Mouse (Mus musculus): ENCODE measurements around the gene Cfap61. TPM values are rescaled to one million over a fixed set of nuclear protein-coding genes. Genes with fewer than 3 reads are reported as not detected.

Gene Cfap61
- polyA plus RNA-seq, 1 experiment from 2014 or later = not detected

DNA sequence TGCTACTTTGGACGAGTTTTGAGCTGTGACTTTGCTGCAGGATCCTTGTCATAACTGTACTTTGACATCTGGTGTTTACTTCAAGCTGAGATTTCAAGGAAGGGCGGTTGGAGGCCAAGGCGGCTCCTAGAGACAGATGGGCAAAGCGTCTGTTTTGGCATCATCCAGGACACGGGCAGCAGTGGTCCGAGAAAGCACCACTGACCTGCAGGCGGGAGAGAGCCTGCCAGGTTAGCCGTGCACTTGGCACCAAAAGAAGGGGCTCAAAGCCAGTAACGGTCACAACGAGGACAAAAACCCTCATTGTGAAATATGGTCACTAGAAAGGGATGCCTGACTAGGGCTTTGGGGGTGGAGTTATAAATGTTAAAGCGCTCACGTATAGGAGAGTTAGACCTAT is 36.2 kb downstream of the Cfap61 start:
- H3K4me3 ChIP-seq (ENCODE audit: inconsistent target) = no peak overlapping the region
- 92% methylated on average over 12 of the region's 12 CpGs for WGBS (ENCODE audit: missing documents)
- H3K79me2 ChIP-seq (ENCODE audit: inconsistent target) = no peaks in the 10 kb centered on the region
- no peak overlapping the region for H3K27ac ChIP-seq
- no peaks in the 10 kb centered on the region for H3K36me3 ChIP-seq (ENCODE audit: inconsistent target)

DNA sequence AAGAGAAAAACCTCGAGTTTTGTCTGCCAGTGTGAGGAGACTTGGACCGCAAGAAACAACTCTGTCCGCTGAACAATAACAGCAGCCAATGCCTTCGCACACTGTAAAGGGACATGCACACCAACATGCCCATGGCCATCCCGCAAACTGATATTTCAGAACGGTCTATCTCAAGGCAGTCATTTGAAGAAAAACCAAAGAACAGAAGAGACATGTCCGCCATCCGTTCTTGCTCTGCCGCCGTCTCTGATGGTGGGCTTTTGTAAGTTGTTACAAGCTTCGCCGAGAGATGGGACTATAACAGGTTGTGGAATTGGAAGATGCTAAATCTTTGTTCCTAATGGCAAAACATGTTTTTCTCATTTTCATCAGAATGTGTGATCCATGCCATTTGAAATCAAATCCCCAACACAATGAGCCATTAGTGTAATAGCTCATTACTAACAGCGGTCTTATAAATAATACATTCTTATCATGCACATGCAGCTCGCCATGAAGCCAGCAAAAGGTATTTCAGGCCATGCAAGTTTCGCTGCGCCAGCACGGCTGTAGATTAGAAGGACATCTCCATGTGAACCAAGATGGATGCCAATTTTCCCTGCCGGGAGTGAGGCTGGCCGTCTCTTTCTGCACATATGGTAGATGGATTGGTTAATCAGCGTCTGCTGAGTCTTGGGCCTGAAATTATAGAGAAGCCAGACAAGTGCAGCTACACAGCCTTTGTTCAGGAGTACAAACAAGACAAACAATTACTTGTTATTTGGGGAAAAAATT is 36.8 kb downstream of the Cfap61 start:
- H3K27ac ChIP-seq = no peak overlapping the region
- no peaks in the 10 kb centered on the region for H3K36me3 ChIP-seq (ENCODE audit: inconsistent target)
- no peaks in the 10 kb centered on the region for H3K79me2 ChIP-seq (ENCODE audit: inconsistent target)
- 92% methylated on average over 20 of the region's 20 CpGs for WGBS (ENCODE audit: missing documents)
- no peak overlapping the region for H3K4me3 ChIP-seq (ENCODE audit: inconsistent target)

DNA sequence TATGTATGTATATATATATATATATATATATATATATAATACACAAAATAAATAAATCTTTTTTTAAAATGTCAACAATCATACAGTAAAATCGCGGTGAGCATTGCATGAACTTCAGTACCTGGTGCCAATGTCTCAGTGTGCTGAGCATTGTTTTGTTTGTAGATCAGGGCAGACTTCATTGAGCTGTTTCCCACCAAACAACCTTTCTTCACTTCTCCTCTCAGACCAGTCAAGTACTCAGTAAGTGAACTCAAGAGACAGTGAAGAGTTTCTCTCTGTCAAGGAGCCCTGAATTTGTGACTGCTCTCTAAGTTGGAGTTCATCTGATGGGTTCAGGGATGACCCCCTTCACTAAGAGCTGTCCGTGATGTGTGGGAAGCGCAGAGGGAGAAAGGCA is 38.0 kb downstream of the Cfap61 start:
- no peaks in the 10 kb centered on the region for H3K79me2 ChIP-seq (ENCODE audit: inconsistent target)
- no peak overlapping the region for H3K27ac ChIP-seq
- no peak overlapping the region for H3K4me3 ChIP-seq (ENCODE audit: inconsistent target)
- WGBS (ENCODE audit: missing documents) = 97% methylated on average over 3 of the region's 4 CpGs
- H3K36me3 ChIP-seq (ENCODE audit: inconsistent target) = no peaks in the 10 kb centered on the region

DNA sequence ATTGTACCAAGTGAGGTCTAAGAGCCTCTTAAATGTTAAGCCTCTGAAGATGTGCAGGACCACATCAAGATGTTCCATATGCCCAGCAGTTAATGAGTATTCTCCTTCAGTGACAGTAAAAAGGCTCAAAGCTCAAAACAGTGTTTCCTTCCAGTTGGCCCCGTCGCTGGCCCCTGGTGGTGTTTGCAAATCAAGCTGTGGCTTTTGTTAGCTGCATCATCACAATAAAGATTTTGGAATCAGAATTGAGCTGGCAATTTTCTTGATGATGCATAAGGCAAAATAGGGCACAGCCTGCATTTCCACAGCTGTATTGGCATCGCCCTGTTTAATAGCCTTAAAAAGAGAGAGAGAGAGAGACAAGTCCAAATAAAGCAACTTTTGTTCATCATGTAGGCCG is 45.0 kb downstream of the Cfap61 start:
- no peak overlapping the region for H3K4me3 ChIP-seq (ENCODE audit: inconsistent target)
- H3K36me3 ChIP-seq (ENCODE audit: inconsistent target) = no peaks in the 10 kb centered on the region
- H3K79me2 ChIP-seq (ENCODE audit: inconsistent target) = no peaks in the 10 kb centered on the region
- WGBS (ENCODE audit: missing documents) = 93% methylated on average over 4 of the region's 4 CpGs
- H3K27ac ChIP-seq = no peak overlapping the region

DNA sequence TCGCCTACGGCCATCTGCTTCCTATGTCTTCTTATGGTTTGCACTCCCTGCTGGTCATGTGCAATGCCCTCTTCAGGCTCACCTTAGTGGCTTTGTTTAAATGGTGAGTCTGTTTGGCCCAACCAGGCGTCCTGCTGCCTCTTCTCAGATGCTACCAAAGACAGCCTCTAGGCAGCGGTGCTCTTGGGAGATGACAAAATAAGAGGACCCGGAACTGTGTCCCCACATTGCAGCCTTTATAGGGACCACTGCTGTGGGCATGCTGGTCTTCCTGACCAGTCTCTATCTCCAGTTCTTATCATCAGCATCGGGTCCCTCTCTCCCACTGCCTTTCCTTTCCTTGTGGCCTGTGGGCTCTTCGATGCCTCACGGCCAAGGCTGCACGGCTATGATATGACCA is 46.3 kb downstream of the Cfap61 start:
- 83% methylated on average over 9 of the region's 9 CpGs for WGBS (ENCODE audit: missing documents)
- Histone ChIP-seq H3K36me3 (ENCODE audit: inconsistent target) (no peaks in the 10 kb centered on the region), H3K27ac (no peak overlapping the region), H3K79me2 (ENCODE audit: inconsistent target) (no peaks in the 10 kb centered on the region), H3K4me3 (ENCODE audit: inconsistent target) (no peak overlapping the region)

DNA sequence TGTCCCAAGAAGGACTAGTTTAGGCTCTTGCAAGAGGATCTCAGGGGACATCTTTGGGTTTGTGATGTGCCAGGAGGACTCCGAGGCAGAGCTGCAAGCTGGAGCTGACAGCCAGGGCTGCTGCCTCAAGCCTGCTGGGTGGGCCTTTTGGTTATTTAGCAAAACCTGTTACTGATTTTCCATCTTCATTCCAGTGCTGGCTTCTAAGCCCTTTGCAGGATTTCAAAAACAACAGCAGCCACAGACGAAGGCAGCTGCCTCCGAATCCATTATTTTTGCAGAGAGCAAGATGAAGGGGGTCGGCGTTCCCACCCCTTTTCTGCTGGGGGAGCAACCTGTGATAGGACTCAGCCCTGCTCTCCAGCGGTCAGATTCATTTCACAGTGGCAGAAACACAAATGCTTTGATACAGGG is 47.1 kb downstream of the Cfap61 start:
- H3K27ac ChIP-seq = no peak overlapping the region
- no peak overlapping the region for H3K4me3 ChIP-seq (ENCODE audit: inconsistent target)
- H3K79me2 ChIP-seq (ENCODE audit: inconsistent target) = no peaks in the 10 kb centered on the region
- 92% methylated on average over 6 of the region's 6 CpGs for WGBS (ENCODE audit: missing documents)
- no peaks in the 10 kb centered on the region for H3K36me3 ChIP-seq (ENCODE audit: inconsistent target)

DNA sequence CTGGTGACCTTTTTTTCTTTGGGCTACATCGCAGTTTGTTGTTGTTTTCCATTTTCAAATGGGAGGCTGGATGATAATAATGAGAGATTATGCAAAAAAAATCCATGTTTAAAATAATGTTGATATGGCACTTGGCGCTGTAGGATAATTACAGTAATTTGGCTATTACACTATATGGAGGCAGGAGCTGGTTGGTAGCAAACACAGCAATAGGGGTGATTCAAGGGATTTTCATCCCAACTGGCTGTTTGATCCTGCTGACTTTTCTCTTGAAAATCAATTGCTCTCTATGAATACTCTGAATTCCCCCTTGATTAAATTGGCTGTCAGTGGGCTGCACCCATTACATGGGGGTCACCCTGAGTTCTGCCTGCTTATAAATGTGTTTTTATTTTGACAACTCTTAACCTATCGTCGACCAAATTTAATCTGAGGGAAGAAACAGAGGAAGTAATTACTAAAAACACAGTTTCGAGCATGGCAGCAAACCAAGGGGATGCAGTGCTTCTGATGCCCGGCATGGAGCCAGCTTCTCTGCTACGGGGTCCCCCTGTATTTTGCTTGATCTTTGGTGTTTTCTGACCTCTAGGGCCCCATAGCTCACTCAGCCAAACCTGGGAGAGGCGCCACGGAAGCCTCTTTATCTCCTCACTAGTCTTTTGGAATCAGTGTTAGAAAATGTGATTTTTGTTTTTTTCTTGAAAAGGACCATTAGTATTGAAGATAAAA is 47.9 kb downstream of the Cfap61 start:
- 88% methylated on average over 9 of the region's 9 CpGs for WGBS (ENCODE audit: missing documents)
- Histone ChIP-seq H3K36me3 (ENCODE audit: inconsistent target) (no peaks in the 10 kb centered on the region), H3K4me3 (ENCODE audit: inconsistent target) (no peak overlapping the region), H3K27ac (no peak overlapping the region), H3K79me2 (ENCODE audit: inconsistent target) (no peaks in the 10 kb centered on the region)

DNA sequence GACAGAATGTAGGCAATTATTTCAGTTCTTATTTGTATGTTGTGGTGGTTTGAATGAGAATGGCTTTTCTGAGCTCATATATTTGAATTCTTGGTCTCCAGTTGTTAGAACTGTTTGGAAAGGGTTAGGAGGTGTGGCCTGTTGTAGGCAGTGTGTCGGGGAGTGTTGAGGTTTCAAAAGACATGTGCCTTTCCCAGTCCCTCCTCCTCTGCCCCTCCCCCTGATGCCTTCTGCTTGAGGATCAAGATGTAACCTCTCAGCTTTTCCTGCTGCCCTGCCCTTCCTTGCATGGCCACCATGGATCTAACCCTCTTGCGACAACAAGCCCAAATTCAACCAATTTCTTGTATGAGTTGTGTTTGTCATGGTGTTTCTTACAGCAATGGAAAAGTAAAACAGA is 53.2 kb downstream of the Cfap61 start:
- WGBS (ENCODE audit: missing documents) = 96% methylated on average over 2 of the region's 2 CpGs
- Histone ChIP-seq H3K36me3 (ENCODE audit: inconsistent target) (no peaks in the 10 kb centered on the region), H3K4me3 (ENCODE audit: inconsistent target) (no peak overlapping the region), H3K79me2 (ENCODE audit: inconsistent target) (no peaks in the 10 kb centered on the region), H3K27ac (no peak overlapping the region)

DNA sequence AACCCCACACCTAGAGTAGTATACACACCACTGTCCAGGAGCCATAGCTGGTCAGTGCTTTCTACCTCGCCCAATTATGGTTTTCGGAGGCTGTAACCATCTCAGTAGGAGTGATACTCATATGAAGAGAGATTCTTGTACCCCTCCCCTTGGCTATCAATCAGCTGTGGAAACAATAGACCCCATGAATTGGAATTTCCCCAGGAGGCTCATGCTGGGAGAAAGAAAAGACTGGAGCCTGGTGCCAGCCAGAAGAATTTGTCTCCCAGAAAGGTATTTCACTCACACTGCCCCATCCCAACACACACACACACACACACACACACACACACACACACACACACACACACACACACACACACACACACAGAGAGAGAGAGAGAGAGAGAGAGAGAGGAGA is 55.9 kb downstream of the Cfap61 start:
- WGBS (ENCODE audit: missing documents) = 92% methylated on average over 2 of the region's 2 CpGs
- Histone ChIP-seq H3K36me3 (ENCODE audit: inconsistent target) (no peaks in the 10 kb centered on the region), H3K4me3 (ENCODE audit: inconsistent target) (no peak overlapping the region), H3K27ac (no peak overlapping the region), H3K79me2 (ENCODE audit: inconsistent target) (no peaks in the 10 kb centered on the region)

DNA sequence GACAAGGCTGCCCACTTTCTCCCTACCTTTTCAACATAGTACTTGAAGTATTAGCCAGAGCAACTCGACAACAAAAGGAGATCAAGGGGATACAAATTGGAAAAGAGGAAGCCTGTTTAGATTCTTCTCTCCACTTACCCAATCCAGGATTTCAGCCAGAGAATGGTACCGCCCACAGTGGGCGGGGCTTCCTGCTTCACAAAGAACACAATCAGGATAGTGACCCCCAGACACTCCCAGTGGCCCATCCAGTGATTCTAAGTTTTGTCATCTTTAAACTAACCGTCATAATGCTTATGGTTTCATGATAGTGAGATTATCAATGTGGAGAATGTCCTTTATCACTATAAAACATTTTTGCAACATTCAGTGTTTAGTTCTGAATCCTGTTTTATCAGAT is 61.9 kb downstream of the Cfap61 start:
- 79% methylated on average over 3 of the region's 4 CpGs for WGBS (ENCODE audit: missing documents)
- no peak overlapping the region for H3K4me3 ChIP-seq (ENCODE audit: inconsistent target)

DNA sequence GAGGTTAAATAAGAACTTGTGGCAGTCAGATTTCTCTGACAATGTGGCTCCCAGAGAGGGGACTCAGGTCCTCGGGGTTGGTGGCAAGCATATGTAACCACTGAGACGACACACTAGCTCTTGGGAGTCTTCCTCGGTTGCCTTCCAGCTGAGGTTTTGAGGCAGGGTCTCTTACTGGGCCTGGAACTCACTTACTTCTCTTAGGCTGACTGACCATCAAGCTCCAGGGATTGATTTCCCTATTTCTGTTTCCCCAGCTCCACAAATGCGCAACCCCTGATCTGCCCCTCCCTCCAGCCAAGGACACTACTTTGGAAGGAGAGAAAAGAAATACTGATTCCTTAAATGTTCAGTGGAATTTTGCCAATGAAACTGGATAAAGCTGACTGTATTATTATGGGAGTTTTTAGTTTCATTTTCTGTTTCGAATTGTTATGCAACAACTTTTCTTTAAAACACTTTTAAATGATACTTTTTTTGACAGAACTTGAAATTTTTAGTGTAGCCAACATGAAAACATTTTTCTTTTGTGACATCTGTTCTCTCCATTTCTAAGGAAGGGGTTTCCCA is 63.5 kb downstream of the Cfap61 start:
- no peak overlapping the region for H3K4me3 ChIP-seq (ENCODE audit: inconsistent target)
- H3K27ac ChIP-seq = no peak overlapping the region
- 63% methylated on average over 5 of the region's 5 CpGs for WGBS (ENCODE audit: missing documents)
- H3K36me3 ChIP-seq (ENCODE audit: inconsistent target) = no peaks in the 10 kb centered on the region
- H3K79me2 ChIP-seq (ENCODE audit: inconsistent target) = no peaks in the 10 kb centered on the region

More for the DNA sequence above, 61.9 kb downstream of the Cfap61 start:
- no peaks in the 10 kb centered on the region for H3K79me2 ChIP-seq (ENCODE audit: inconsistent target)
- no peak overlapping the region for H3K27ac ChIP-seq
- no peaks in the 10 kb centered on the region for H3K36me3 ChIP-seq (ENCODE audit: inconsistent target)

DNA sequence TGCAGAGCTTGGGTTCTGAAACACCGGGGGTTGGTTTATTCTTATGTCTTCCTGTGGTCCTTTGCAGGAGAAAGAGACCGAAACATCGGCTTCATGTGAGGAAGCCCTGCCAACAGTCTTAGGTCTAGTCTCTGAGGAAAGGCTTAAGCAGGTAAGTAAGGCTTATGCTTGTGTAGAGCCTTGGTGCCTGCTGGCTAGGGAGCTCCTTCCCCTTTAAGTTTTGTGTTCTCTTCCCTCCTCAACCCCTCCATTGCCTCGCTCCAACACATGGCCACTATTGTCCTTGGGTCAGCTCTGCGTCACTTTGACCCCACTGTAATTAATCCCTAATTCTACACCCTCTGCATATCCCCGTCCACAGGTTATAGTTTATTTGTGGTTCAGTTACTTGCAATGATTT is 74.2 kb downstream of the Cfap61 start:
- WGBS (ENCODE audit: missing documents) = 94% methylated on average over 6 of the region's 6 CpGs
- H3K36me3 ChIP-seq (ENCODE audit: inconsistent target) = no peaks in the 10 kb centered on the region
- H3K4me3 ChIP-seq (ENCODE audit: inconsistent target) = no peak overlapping the region
- no peak overlapping the region for H3K27ac ChIP-seq
- no peaks in the 10 kb centered on the region for H3K79me2 ChIP-seq (ENCODE audit: inconsistent target)

DNA sequence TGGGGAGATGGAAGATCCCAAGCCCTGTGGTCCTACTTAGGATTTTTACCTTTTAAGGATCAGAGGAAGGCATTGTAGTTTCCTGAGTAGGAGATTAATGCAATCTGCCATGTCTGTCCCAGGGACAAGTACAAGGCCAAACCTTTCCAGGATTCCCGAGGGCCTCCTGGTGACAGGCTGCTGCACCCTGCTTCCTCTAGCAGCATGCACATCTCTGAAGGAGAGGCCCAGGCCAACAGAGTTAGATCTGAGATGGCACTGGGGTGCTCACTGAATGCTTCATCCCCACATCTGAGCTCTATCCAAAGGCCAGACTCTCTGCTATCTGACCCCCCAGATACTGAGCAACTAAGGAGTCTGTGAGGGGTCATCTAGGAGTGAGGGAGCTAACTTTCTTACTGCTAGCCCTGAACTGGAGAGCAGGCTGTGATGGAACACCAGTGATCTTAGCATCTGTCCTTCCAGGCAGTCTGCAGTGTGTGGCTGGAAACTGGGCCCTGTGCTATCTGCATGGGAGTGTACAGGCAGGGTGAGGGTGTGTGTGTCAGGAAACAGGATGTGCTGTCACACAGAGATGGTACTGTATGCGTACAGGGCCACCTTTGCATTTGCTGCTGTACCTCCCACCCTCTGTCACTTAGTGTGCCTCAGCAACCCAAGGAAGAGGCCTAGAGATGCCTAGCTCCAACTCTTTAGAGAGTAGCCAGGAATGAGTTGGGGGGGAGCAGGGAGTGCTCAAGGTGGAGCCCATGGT is 75.2 kb downstream of the Cfap61 start:
- H3K27ac ChIP-seq = no peak overlapping the region
- no peak overlapping the region for H3K4me3 ChIP-seq (ENCODE audit: inconsistent target)
- H3K79me2 ChIP-seq (ENCODE audit: inconsistent target) = no peaks in the 10 kb centered on the region
- 93% methylated on average over 2 of the region's 2 CpGs for WGBS (ENCODE audit: missing documents)
- no peaks in the 10 kb centered on the region for H3K36me3 ChIP-seq (ENCODE audit: inconsistent target)

DNA sequence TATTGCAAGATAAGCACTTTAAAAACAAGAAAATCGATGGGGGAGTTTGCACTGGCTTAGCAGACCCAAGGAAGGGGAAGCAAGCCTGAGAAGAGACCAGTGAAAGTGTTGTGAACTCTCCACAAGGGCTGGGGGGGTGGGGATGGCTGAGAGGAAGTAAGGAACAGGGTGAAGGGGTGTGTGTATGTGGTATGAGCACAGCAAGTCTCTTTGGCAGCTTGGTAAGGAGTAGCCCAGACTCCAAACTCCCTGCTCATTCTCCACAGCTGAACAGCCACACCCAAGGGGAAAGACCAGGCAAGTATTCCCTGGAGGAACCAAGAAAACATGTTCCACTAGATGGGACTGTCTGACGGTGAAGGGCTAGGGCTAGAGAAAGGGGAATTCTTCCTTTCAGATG is 76.2 kb downstream of the Cfap61 start:
- no peak overlapping the region for H3K4me3 ChIP-seq (ENCODE audit: inconsistent target)
- no peaks in the 10 kb centered on the region for H3K79me2 ChIP-seq (ENCODE audit: inconsistent target)
- H3K36me3 ChIP-seq (ENCODE audit: inconsistent target) = no peaks in the 10 kb centered on the region
- H3K27ac ChIP-seq = no peak overlapping the region
- WGBS (ENCODE audit: missing documents) = 9% methylated on average over 2 of the region's 2 CpGs
